Mouse (Mus musculus) kidney, postnatal 14 days (tissue): ENCODE measurements around the gene Ifitm1.
"Not testable (repeated sequence)": the region's sequence is repeated elsewhere in the genome, so short reads cannot be mapped to it uniquely, and the experiment has no call there.

Source experiments
- DNase-seq: peaks from one replicate; pipeline ENCODE4 v3.0.0; 2022; ENCODE audit warnings: mixed read lengths

Ifitm1 gene

GRCm38 (mm10) chr7:140951051-140951450 is 16.0 kb upstream of the Ifitm1 start:
- peak; percentile 75 for DNase-seq

GRCm38 (mm10) chr7:140951765-140952164 is 15.3 kb upstream of the Ifitm1 start:
- no peak for DNase-seq

- DNase-seq, result no peak
Observed at GRCm38 (mm10) chr7:140952441-140952840, 14.6 kb upstream of the Ifitm1 start.

GRCm38 (mm10) chr7:140953133-140953532 is 13.9 kb upstream of the Ifitm1 start:
- DNase-seq, result no peak

DNA sequence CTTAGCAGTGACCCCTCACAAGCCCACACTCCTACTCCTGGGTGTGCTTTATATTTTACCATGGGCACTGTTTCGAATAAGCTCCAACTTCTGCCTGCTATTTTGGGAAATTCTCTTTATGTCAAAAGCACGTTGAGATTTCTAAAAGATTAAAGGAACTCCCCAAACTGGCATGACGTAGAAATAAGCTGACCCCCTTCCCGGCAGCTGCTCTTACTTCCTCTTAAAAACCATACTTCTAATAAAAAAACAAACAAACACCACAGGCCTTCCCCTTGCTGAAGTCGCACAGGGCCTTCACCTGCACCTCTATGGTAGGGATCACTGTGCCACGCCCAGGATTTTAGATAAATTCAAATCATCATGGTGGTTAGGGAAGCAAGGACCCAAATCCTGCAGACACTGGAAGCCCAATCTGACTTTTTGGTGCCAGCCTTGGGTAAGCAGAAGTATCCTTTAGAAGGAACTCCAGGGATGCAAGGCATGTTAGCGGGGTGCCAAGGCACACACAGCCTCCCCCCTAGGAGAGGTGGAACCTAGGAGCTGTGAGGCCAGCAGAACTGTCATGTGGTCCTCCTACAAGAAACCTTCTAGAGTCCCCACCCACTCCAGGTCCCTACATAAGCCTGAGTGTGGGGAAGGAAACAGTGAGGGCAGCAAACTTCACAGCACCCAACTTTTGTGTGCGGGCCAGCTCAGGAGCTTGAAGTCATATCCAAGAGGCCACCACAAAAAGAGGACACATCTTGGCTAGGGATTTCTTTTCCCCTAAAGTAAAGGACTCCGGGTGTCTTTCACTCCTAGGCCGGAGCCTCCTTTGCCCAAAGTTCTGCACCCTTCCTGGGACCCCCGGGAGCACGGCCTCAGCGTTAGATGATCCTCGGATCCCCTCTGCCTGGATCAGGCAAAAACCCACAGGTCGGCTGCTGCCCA is 13.0 kb upstream of the Ifitm1 start:
- DNase-seq, result no peak

DNA sequence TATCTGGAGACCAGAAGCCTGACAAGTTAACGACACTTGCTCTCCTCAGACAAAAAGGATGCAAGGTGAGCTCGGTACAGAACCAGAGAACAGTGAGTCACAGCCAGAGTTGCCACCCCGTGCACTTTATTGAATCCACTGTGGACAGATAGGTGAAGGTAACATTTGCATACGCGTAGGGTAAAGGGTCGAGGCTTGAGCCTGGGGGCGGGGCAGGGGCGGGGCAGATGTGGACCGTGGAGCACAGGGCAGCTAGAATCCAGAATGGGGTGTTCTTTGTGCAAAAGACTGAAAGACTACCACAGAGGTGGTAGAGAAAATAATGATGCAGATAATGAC is 12.3 kb upstream of the Ifitm1 start:
- no peak for DNase-seq

DNA sequence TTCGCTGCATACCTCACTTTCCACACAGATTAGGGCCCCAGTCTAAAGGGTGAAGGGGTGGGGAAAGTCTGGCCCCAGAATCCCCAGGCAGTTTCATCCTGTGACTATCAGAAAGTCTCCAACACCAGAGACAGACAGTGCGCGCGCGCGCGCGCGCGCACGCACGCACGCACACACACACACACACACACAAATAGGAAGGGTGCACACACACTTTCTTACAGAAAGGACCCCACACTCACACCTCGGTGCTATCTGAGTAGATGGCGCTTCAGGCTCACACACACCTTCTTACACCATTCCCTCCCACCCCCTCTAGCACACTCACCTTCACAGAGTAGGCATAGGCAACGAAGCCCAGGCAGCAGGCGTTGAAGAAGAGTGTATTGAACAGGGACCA is 11.7 kb upstream of the Ifitm1 start:
- no peak for DNase-seq

DNA sequence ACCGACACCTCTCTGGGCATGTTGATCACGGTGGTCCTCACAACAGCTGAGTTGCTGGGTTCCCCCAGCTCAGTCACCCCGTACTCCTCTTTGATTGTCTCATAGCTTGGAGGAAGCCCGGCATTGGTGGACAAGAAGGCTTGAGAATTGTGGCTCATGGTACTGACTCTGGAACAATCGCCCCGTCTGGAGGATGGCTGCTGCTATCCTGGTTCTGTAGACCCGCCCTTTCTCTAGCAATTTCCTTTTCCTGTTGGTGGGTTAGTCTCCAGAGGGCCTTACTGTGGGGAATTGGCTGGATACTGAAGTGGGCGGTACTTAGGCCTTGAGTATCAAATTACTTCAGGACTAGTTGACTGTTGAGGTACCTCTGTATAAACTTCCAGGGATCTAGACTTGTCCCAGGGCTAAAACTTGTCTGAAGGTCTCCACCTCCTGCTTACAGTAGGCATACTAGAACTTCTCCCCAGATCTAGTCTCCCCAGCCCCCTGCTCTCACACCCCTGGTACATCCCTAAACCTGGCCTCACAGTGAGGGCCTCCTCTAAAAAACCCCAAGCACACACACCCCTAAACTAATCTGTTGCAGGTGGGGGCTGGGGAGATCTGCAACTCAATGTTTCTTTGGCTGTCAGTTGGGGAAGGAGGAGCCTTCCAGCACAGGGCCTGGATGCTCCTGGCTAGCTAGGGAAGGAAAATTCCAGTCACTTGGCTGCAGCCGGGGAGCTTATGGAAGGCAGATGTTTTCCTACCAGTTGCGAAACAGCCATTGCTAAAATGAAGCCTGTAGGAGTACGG is 11.1 kb upstream of the Ifitm1 start, which contains the start of the genes Gm45717 and Ifitm2:
Gene Gm45717, minus strand, starts transcription at position 180 of the 798 bp plus-strand sequence.
Gene Ifitm2, minus strand, starts transcription at position 230 of the 798 bp plus-strand sequence.
- peak; percentile 93 for DNase-seq

DNA sequence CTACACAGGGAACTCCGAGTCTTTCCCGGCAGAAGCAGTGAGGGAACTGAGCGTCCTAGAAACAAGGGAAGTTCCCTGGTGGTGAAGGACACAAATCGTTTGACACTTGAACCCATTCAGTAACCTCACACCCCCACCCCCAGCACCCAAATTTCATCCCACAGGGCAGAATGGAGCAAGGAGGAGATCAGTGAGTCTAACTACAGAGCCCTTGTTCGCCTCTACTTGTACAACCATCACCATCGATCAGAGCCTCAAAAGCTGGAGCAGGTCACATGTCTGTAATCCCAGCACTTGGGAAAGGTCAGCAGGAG is 10.5 kb upstream of the Ifitm1 start:
- DNase-seq, result no peak

- peak; percentile 72 for DNase-seq
Observed at GRCm38 (mm10) chr7:140959181-140959901, 7.7 kb upstream of the Ifitm1 start.

- no peak for DNase-seq
Observed at GRCm38 (mm10) chr7:140960026-140960425, 7.0 kb upstream of the Ifitm1 start.

DNA sequence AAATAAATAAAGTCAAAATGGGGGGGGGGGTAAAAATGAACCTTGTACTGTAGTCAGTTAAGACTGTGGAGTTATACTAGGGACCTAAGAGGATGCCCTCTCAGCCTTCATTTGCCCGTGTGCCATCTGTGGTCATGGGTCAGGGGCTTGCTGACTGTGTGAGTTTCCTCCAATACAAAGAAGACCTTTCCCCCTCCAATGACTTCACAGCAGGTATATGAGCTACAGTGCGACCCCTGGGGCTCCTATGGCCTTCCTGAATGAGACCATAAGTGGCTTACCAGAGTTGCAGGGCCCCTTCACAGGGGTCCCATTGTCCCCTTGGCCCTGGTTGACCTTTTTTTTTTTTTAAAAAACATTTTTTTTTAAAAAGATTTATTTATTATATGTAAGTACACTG is 5.6 kb upstream of the Ifitm1 start:
- DNase-seq, result no peak

DNA sequence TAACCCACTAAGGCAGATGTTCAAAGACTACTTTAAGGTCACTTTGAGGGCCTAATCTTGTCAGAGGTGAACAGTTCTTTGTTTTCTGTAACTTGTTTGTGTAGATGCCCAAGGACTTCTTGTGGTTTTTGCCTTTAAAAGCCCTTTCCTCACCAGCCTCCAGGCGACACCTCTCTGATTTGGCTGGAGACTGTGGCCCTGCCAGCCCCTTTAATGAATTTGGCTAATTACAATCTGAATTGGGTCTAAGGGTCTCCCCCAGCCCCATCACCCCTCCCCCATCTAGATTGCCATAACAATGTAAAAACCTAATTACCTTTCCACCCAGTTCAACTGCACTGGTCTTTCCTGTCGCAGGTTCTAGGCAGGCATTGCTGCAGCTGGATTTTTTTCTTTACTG is 4.3 kb upstream of the Ifitm1 start:
- DNase-seq, result no peak

- DNase-seq, result no peak
Observed at GRCm38 (mm10) chr7:140967862-140968591, 1.0 kb downstream of the Ifitm1 start.

DNA sequence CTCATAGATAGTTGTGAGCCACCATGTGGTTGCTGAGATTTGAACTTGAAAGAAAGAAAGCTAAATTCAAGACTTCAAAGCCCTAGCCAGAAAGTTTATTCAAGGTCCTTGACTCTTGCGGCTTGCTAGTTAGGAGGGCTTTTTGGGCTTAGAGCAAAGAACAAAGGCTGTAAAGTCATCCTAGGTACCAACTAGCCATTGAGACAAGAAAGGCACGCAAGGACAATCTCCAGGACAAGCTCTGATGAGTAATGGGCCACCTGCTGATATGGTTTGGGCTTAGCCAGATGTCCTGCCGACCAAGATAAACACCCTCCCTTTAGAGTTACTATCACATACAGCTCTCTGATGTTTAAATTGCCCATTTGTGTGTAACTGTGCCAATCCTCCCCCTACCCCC is 1.7 kb downstream of the Ifitm1 start:
- not testable (repeated sequence) for DNase-seq

DNA sequence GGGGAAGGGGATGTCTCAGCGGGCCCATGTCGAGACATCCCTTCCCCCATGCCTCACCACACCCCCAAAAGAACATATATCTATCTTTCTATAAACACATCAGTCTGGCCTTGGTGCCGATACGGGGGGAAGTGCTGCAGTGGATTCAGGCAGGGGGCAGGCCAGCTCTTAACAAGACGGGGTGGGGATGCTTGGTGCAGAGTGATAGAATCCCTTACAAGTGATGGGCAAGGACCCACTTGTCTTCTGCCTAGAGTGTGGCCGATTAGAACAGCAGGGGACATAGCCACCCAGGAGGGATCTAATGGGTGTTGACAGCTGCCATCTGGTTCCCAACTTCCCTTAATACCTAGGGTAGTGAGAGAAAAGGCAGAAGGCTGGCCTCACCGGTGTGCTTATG is 3.9 kb downstream of the Ifitm1 start:
- DNase-seq, result no peak

- peak; percentile 66 for DNase-seq
Observed at GRCm38 (mm10) chr7:140971479-140972171, 4.6 kb downstream of the Ifitm1 start.

- peak; percentile 27 for DNase-seq
Observed at GRCm38 (mm10) chr7:140973396-140974165, 6.6 kb downstream of the Ifitm1 start.

DNA sequence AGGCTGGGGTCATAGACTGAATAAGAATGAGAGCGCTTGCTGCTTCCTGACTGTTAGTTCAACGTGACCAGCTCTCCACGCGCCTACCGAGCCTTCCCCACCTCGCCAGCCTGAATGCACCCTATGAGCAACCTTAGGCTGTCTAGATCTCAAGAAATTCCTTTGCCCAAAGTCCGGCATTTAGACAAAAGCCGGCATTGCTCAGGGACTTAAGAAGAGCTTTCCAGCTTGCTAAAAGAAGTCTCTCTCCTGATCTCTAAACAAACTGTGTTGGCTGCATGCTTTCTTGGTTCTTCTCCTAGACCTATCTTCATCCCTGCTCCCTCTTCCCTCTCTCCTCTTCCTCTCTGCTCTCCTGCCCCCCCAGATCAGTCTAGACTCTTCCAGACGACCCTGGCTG is 7.9 kb downstream of the Ifitm1 start:
- DNase-seq, result no peak

DNA sequence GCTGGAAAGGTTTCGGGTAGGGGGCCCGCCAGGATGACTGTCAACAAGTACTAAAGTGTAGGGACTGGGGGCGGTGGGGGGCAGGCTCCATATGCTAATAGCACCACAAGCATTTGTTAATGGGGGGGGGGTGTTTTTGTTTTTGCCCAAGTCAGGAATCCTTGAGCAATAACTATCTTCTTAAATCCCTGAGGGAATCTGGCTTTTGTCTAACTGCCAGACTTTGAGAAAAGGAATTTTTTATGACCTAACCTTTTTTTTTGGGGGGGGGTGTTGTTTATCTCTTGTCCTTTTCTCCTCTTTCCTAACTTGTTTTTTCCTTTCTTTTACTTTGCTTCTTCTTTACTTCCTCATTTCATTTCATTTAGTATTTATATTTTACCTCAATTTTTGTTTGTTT is 8.4 kb downstream of the Ifitm1 start:
- no peak for DNase-seq

GRCm38 (mm10) chr7:140976720-140977119 is 9.7 kb downstream of the Ifitm1 start:
- not testable (repeated sequence) for DNase-seq
